Mouse (Mus musculus): ENCODE results near the gene Plk1. TPM values are rescaled to one million over a fixed set of nuclear protein-coding genes. Genes with fewer than 3 reads are reported as not detected.
A peak's percentile ranks its signal among the peaks of the same experiment; 100 is the strongest.

Plk1 gene
- total RNA-seq, 1 experiment from 2014 or later, result 0.81 TPM

DNA sequence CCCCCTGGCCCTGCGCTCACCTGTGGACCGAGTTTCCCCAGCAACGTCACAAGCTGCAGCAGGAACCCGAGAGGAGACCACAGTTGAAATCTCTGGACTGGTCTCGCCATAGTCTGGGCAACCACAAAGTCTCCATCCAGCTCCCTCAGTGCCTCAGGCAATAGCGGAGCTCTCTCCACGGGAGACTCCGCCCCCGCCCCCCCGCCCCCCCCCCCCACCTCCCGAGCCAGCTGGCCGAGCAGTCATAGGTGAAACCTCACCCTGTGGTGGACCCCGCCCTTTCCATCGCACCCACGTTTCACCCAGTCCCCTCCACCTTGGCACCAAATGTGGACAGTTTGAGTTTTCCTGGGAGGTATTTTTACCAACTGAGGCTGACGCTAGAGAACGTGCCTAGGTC lies 26.8 kb downstream of the Plk1 start, which contains the start of gene Ern2:
TSS of gene Ern2 (minus strand) at position 165 of the 400 bp plus-strand sequence.
- no peak for ATAC-seq (ENCODE audit: extremely low read depth, insufficient number of reproducible peaks, low FRiP score, poor library complexity, severe bottlenecking)

DNA sequence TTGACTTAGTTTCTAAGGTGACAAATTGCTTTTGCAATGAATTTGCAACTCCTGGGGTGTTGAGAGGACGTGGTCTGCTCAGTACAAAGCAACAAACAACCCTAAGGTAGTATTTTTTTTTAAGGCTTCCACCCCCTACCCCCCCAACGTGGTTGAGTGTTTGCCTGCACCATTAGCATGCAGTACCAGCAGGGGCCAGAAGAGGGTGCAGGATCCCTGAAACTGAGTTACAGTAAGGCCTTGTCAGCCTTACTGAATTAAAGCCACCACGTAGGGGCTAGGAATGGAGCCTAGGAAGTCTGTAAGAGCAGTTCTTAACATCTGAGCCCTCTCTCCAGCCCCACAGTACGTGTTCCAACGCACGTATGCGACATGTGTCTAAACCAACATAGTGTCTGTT lies 30.2 kb downstream of the Plk1 start:
- ATAC-seq (ENCODE audit: extremely low read depth, insufficient number of reproducible peaks, low FRiP score, poor library complexity, severe bottlenecking), result peak; percentile 69; the same call in 1 of the 2 replicates

DNA sequence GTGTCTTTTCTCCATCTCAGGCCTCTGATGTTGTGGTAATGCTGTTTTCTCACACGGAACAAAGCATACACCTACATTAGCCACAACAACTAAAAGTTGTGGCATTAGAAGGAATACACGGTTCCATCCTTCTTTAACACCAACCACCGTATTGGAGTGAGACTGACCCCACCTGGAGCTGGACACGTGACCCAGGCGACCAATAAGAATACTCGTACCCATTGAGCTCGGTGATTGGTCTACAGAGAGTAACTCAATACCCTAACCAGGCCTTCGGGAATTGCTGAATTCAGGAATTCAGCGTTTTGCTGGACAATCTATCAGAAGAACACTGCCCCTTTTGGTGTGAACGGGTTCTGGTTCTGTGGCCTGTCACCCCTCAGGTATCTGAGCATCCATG lies 31.9 kb downstream of the Plk1 start:
- no peak for ATAC-seq (ENCODE audit: extremely low read depth, insufficient number of reproducible peaks, low FRiP score, poor library complexity, severe bottlenecking)

DNA sequence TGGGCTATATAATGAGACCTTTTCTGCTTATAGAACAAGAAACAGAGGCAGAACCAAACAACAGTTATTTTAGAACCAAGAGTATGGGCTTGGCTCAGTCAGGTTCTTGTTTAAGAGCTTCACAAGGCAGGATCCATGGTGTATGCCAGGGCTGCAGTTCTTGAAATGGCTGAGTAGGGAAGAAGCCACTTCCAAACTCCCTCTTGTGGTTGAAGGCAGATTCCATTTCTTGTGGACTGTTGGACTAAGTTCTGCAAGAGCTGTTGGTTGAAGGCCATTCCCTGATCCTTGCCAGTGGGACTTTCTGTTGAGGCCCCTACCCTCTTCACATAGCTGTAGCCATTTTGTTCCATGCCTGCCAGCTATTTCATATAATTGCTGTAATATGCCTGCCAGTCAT lies 34.7 kb downstream of the Plk1 start:
- no peak for ATAC-seq (ENCODE audit: extremely low read depth, insufficient number of reproducible peaks, low FRiP score, poor library complexity, severe bottlenecking)

DNA sequence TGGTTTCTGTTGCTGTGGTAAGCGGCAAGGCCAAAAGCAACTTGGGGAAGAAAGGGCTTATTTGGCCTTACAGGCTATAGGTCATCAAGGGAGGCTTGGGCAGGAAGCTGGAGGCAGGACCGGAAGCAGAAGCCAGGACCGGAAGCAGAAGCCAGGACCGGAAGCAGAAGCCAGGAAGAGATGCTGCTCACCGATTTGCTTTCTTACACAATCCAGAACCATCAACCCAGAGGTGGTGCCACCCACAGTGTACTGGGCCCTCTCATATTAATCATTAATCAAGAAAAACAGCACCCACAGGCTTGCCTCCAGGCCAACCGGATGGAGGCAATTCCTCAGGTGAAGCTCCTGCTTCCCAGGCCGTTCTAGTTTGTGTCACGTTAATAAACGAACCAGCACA lies 37.5 kb downstream of the Plk1 start:
- no peak for ATAC-seq (ENCODE audit: extremely low read depth, insufficient number of reproducible peaks, low FRiP score, poor library complexity, severe bottlenecking)

DNA sequence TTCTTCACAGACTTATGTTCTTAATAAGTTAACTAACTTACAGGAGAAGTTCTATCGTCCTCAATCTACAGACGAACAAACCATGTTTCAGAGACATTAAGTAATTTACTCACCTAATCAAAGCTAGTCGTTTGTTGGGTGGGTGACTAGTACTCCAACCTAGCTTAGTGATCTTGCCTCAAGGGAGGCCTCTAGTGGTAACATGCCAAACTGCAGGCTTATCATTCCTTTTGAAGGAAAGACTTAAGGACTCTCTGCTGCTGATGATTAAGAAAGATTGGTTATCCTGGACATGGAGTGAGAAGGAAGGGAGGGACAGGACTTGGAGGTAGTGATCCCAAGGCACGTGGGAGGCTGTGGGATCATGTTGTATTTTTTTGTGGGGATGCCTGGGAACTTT lies 38.1 kb downstream of the Plk1 start:
- ATAC-seq (ENCODE audit: extremely low read depth, insufficient number of reproducible peaks, low FRiP score, poor library complexity, severe bottlenecking), result peak; percentile 71

DNA sequence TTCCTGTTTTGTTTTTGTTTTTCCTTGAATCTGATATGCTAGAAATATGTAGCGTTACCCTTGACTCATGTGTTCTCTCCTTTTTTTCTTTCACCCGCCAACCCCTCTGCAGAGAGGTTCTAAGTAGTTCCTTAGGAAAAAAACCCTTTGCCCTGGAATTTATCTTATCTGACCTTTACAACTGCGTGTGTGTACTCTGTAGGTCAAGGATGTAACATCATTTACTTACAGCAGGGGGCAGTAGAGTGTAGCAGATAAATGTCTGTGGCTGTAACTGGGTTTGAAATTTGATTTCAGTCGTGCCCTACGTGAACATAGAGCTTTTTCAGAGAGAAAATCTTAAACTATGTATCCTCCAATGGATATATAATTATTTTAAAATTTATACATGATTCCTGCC lies 40.1 kb downstream of the Plk1 start:
- peak; percentile 54; the same call in 1 of the 2 replicates for ATAC-seq (ENCODE audit: extremely low read depth, insufficient number of reproducible peaks, low FRiP score, poor library complexity, severe bottlenecking)

DNA sequence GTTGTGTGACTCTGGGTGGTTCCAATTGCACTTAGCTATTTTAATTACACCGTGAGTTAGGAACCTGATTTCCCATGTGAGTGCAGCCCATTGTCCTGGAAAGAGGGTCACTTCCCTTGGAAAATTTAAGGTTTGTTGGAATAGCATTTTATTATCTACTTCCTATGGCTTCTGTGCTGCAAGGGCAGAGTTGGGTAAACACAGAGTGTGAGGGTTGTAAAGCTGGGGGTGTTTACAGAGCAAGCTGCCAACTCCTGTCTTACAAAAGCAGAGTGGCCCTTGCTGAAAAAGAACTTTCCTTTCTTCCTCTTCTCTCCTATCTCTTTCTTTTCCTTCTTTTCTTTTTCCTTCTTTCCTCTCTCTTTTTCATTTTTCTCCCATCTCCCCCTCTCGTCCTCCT lies 44.7 kb downstream of the Plk1 start:
- ATAC-seq (ENCODE audit: extremely low read depth, insufficient number of reproducible peaks, low FRiP score, poor library complexity, severe bottlenecking), result no peak

DNA sequence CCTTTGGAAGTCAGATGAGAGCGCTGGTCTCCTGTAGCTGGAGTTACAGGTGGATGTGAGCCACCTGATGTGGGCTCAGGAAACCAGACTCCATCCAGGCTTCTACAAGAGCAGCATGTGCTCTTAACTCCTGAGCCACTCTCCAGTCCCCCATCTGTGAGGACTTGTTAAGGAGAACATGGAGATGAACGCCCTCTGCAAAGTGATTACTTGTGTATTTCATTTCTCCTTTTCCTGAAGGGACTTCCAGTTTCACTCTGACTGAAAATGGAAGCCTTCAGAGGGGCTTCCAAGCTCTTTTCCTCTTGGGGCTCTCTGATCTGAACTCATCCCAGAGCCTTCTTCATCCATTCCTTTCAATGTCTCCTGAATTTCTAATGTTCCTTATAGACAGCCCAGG lies 46.9 kb downstream of the Plk1 start:
- ATAC-seq (ENCODE audit: extremely low read depth, insufficient number of reproducible peaks, low FRiP score, poor library complexity, severe bottlenecking), result no peak

DNA sequence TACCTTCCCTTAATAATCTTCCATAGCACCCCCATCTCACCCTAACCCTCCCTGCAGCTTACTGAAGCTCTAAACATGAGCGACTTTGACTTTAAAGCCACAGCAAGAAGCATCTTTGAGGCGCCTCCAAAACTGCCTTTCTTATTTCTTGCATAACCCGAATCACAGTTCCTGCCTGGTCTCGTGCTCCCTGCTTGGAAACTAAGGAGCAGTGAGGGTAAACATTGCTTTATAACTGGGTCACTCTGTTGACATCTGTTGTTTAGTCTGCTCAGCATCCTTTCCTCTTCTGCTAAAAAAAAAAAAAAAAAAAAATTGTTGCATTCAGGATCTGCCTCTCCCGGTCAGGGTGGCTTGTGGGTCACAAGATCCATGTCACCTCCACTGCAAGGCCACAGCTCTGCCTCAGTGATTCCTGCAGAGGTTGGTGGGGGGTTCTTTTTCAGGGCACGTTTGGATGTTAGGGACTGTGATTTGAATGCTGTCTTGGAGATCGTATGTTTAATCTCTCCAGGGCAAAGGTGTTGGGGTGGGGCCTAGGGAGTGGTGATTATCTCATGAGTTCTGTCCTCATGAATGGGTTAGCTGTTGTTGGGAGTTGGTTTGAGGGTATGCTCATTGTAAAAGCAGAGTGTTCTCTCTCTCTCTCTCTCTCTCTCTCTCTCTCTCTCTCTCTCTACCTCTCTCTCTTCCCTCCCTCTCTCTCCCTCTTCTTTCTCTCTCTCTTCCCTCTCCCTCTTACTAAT lies 49.2 kb downstream of the Plk1 start:
- ATAC-seq (ENCODE audit: extremely low read depth, insufficient number of reproducible peaks, low FRiP score, poor library complexity, severe bottlenecking), result no peak

DNA sequence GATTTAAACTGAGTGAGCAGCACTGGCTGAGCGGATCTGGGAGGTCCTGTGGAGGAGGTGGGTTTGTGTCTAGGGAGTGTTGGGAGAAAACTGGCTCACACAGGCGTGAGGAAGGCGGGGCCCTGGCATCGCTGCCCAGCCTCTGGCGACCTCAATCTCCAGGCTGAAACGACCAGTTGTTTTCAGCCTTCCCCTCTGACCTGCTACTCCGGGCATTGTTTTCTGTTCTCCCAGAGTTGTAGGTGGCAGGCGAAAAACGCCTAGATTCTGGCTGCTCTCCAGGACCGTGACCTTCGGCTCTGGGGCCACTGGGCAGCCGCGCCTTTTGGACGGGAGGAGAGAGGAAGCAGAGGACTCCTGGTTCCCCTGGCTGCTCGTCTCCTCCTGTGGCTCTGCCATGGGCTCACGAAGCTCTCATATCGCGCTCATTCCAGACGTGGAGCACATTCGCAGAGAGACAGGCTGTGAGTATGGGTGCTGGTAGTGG lies 60.1 kb downstream of the Plk1 start, which contains the start of gene Chp2:
TSS of gene Chp2 (plus strand) at position 182 of the 487 bp plus-strand sequence.
- no peak for ATAC-seq (ENCODE audit: extremely low read depth, insufficient number of reproducible peaks, low FRiP score, poor library complexity, severe bottlenecking)

Other genes with a start within 250 kb of the Plk1 start
- 8.0 and 9.5 TPM in 2 replicates for gene Cog7, start 177.7 kb upstream of the Plk1 start, total RNA-seq (2017)
- 87.7 and 100 TPM in 2 replicates for gene Gga2, start 138.2 kb upstream of the Plk1 start, total RNA-seq (2017)
- 24.6 and 24.9 TPM in 2 replicates for gene Ubfd1, start 92.3 kb upstream of the Plk1 start, total RNA-seq (2017)
- gene Ears2, start 92.2 kb upstream of the Plk1 start, total RNA-seq (2017), result 6.6 and 7.4 TPM in 2 replicates
- gene Ndufab1, start 57.6 kb upstream of the Plk1 start, total RNA-seq (2017), result 32.8 and 34.1 TPM in 2 replicates
- gene Palb2, start 26.5 kb upstream of the Plk1 start, total RNA-seq (2017), result 6.2 and 7.1 TPM in 2 replicates
- 83.0 and 88.3 TPM in 2 replicates for gene Dctn5, start 26.4 kb upstream of the Plk1 start, total RNA-seq (2017)
- gene Ern2, start 26.8 kb downstream of the Plk1 start, total RNA-seq (2017), result not detected in 2 replicates
- gene Chp2, start 60.1 kb downstream of the Plk1 start, total RNA-seq (2017), result not detected in 2 replicates
- 440 and 446 TPM in 2 replicates for gene Prkcb, start 129.3 kb downstream of the Plk1 start, total RNA-seq (2017)